Mouse (Mus musculus): ENCODE measurements around the gene Nrcam. TPM values are rescaled to one million over a fixed set of nuclear protein-coding genes. Genes with fewer than 3 reads are reported as not detected.

The Nrcam gene
- polyA plus RNA-seq, 1 experiment = 0.56 TPM

DNA sequence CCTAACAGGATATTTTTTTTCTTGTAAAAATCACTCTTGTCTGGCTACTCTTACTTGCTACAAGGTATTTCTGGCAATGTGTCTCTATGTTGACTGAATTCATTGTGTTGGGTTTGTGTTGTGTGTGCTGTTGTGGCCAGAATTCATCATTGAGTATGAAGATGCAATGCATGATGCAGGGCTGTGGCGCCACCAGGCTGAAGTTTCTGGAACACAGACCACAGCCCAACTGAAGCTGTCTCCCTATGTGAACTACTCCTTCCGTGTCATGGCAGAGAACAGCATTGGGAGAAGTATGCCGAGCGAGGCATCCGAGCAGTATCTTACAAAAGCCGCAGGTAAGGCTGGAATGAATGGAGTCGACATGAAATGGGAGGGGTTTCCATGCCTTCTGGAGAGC is 241.4 kb downstream of the Nrcam start:
- H3K4me3 ChIP-seq (ENCODE audit: insufficient read depth, low read length) = no peak overlapping the region
- TF ChIP-seq CTCF (IDR thresholded peaks at IDR 0.05; ENCODE audit: low read depth, low read length) (no peak), POLR2A (IDR thresholded peaks at IDR 0.05; ENCODE audit: borderline replicate concordance, low read depth, low read length) (no peak)
- H3K4me1 ChIP-seq (ENCODE audit: control insufficient read depth, insufficient read depth, low read length) = no peaks in the 10 kb centered on the region
- no peak overlapping the region for H3K27ac ChIP-seq (ENCODE audit: insufficient read depth, low read depth, low read length)

DNA sequence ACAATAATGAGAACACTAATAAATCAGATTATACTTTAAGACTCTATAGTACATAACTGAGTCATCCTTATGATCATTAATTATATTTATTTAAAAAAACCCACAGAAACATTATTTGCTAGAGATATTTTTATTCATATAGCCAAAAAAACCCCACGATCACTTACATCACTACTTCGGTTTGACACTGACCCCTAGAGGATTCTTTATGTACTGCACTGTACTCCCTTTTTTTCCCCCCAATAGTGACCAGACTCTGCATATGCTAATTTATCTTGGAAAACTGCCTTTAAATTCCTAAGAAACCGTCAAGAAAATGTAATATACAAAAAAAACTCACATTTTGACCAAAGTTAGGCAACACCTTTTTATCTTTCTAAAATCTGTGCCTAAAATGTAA is 244.0 kb downstream of the Nrcam start:
- no peak overlapping the region for H3K27ac ChIP-seq (ENCODE audit: insufficient read depth, low read depth, low read length)
- no peak overlapping the region for H3K4me3 ChIP-seq (ENCODE audit: insufficient read depth, low read length)
- TF ChIP-seq POLR2A (IDR thresholded peaks at IDR 0.05; ENCODE audit: borderline replicate concordance, low read depth, low read length) (no peak), CTCF (IDR thresholded peaks at IDR 0.05; ENCODE audit: low read depth, low read length) (no peak)
- no peaks in the 10 kb centered on the region for H3K4me1 ChIP-seq (ENCODE audit: control insufficient read depth, insufficient read depth, low read length)

DNA sequence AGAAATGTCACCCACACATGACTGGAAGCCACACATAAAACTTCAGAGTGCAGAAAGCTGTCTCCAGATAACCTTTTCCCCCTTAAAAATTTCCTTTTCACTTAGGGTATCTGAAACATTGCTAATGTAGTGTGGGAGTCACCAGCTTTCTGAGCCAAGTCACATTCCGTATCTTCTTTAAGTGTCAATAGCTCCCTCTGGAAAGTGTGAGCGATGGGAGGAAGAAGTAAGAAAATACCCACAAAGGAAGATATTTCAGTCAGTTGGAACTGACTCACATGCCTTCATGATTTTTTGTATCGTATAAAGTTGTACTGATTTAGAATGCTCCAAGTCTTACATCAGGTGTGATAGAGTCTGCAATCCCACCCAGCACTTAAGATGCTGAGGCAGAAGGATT is 245.5 kb downstream of the Nrcam start:
- no peaks in the 10 kb centered on the region for H3K4me1 ChIP-seq (ENCODE audit: control insufficient read depth, insufficient read depth, low read length)
- H3K27ac ChIP-seq (ENCODE audit: insufficient read depth, low read depth, low read length) = no peak overlapping the region
- TF ChIP-seq POLR2A (IDR thresholded peaks at IDR 0.05; ENCODE audit: borderline replicate concordance, low read depth, low read length) (no peak), CTCF (IDR thresholded peaks at IDR 0.05; ENCODE audit: low read depth, low read length) (no peak)
- no peak overlapping the region for H3K4me3 ChIP-seq (ENCODE audit: insufficient read depth, low read length)

DNA sequence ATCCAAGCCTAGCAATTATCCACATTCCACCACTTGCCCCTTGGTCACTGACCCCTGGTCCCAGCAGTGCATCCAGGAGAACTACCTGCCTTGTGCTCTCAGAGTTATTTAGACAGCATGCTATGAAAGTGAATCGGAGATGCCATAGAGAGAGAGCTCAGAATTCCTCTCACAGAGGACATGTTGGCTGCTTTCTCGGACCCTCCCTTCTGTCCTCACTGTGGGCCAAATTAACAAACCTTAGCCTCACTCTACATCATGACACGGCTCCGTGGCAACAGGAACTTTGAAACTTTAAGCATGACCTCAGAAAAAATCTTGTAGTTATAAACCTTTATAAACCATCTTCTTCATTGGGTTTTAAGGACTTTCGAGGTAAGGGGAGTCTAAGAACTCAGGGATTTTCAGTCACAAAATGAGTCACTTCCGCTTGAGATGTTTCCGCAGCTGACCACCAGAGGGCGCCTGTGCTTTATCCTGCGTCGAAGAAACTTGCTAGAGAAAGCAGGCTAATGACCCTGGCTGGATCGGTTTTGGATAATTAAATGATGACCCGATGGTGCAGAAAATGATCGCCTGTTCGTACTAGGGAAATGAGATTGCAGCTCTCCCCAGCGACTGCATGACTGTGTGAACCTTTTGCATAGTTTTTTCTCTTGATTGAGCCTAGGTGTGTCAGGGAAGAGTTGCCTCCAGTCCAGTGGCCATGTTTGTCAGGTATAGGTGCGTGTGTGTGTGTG is 272.9 kb downstream of the Nrcam start:
- no peak overlapping the region for H3K27ac ChIP-seq (ENCODE audit: insufficient read depth, low read depth, low read length)
- TF ChIP-seq CTCF (IDR thresholded peaks at IDR 0.05; ENCODE audit: low read depth, low read length) = peak; percentile 90
- TF ChIP-seq POLR2A (IDR thresholded peaks at IDR 0.05; ENCODE audit: borderline replicate concordance, low read depth, low read length) = no peak
- no peaks in the 10 kb centered on the region for H3K4me1 ChIP-seq (ENCODE audit: control insufficient read depth, insufficient read depth, low read length)
- no peak overlapping the region for H3K4me3 ChIP-seq (ENCODE audit: insufficient read depth, low read length)

DNA sequence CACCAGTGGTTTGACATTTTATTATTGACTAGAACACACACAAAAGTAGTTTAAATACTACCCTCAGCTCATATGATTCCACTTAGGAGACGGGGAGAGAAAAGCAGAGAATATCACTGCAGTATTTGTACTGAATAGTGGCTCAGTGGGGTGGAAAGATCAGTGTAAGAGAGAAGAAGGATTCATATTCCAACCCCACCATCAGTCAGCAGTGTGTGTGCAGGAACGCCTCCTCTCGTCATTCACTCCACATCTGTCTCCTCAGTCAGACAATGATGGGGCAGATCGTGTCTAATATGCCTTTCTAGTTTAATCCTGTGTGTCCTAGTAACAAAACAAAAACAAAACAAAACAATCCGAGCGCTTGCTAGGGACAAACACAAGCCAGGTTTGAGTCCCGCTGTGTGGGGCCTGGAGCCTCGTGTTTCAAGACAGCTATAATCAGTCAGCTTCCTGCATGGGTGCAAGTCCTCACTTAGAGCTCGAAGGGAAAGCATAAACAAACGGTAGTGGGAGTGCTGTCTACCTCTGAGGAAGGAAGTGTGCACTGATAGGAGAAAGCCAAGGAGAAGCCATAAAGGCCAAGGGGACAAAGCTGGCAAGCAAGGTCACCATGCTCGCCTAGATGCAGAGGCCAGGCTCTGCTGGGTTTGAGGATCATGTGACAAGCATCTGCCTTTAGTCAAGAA is 273.7 kb downstream of the Nrcam start:
- Histone ChIP-seq H3K27ac (ENCODE audit: insufficient read depth, low read depth, low read length) (no peak overlapping the region), H3K4me3 (ENCODE audit: insufficient read depth, low read length) (no peak overlapping the region), H3K4me1 (ENCODE audit: control insufficient read depth, insufficient read depth, low read length) (no peaks in the 10 kb centered on the region)
- TF ChIP-seq CTCF (IDR thresholded peaks at IDR 0.05; ENCODE audit: low read depth, low read length) (no peak), POLR2A (IDR thresholded peaks at IDR 0.05; ENCODE audit: borderline replicate concordance, low read depth, low read length) (no peak)

DNA sequence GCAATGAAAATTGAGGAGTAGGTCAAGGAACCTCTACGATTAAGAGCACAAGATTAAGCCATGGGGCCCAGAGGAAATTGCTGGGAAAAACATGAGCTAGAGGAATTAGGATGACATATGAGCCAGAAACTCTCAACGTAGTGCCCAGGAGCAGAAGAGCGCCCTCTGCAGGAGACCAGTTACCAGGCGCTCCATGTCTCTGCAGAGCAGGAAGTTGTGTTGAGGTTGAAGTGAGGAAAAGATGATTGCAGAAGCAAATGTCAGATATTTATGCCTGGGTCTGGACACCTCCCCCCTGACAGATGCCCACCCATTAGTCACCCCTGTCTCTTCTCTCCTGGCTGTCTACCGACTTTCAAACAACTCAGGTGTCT is 274.3 kb downstream of the Nrcam start:
- Histone ChIP-seq H3K4me3 (ENCODE audit: insufficient read depth, low read length) (no peak overlapping the region), H3K27ac (ENCODE audit: insufficient read depth, low read depth, low read length) (no peak overlapping the region), H3K4me1 (ENCODE audit: control insufficient read depth, insufficient read depth, low read length) (no peaks in the 10 kb centered on the region)
- TF ChIP-seq CTCF (IDR thresholded peaks at IDR 0.05; ENCODE audit: low read depth, low read length) (peak; percentile 18; the same call in 1 of the 2 replicates), POLR2A (IDR thresholded peaks at IDR 0.05; ENCODE audit: borderline replicate concordance, low read depth, low read length) (no peak)

DNA sequence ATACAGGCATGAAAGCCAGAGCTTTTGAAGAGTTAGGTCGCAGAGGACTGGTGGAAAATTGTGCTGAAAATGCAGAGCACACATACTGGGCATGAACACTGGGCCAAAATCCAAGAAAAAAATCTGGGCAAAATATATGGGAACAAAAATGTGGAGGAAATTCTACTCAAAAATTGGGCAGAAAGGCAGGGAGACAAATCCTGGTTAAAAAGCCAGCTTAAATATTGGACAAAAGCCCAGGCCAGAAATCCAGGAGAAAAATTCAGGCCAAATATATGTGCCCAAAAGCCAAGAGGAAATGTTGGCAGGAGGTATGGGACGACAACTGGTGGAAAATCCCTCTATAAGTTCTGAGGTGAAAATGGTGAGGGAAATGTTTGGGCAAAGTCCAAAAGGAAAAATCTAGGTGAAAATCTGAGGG is 288.3 kb downstream of the Nrcam start:
- no peak overlapping the region for H3K4me3 ChIP-seq (ENCODE audit: insufficient read depth, low read length)
- no peaks in the 10 kb centered on the region for H3K4me1 ChIP-seq (ENCODE audit: control insufficient read depth, insufficient read depth, low read length)
- no peak overlapping the region for H3K27ac ChIP-seq (ENCODE audit: insufficient read depth, low read depth, low read length)
- TF ChIP-seq CTCF (IDR thresholded peaks at IDR 0.05; ENCODE audit: low read depth, low read length) (no peak), POLR2A (IDR thresholded peaks at IDR 0.05; ENCODE audit: borderline replicate concordance, low read depth, low read length) (no peak)

DNA sequence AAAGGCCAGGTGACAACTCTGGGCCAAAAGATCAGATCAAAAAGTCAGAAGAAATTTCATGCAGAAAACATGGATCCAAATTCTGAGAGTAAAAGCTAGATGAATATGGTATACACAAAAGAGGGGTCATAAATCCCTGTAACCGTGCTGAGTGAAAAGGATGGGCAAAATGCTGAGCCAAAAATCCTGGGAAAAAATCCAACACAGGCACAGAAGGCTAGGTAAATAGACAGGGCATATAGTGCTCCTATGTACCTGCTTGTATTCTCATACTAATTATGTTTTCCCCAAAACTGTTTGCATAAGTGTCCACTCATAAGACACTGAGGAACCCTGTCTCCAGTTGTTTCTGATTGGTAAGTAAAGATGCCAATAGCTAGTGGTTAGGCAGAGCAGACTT is 288.8 kb downstream of the Nrcam start:
- no peak overlapping the region for H3K4me3 ChIP-seq (ENCODE audit: insufficient read depth, low read length)
- H3K27ac ChIP-seq (ENCODE audit: insufficient read depth, low read depth, low read length) = no peak overlapping the region
- TF ChIP-seq POLR2A (IDR thresholded peaks at IDR 0.05; ENCODE audit: borderline replicate concordance, low read depth, low read length) (no peak), CTCF (IDR thresholded peaks at IDR 0.05; ENCODE audit: low read depth, low read length) (no peak)
- H3K4me1 ChIP-seq (ENCODE audit: control insufficient read depth, insufficient read depth, low read length) = no peaks in the 10 kb centered on the region

DNA sequence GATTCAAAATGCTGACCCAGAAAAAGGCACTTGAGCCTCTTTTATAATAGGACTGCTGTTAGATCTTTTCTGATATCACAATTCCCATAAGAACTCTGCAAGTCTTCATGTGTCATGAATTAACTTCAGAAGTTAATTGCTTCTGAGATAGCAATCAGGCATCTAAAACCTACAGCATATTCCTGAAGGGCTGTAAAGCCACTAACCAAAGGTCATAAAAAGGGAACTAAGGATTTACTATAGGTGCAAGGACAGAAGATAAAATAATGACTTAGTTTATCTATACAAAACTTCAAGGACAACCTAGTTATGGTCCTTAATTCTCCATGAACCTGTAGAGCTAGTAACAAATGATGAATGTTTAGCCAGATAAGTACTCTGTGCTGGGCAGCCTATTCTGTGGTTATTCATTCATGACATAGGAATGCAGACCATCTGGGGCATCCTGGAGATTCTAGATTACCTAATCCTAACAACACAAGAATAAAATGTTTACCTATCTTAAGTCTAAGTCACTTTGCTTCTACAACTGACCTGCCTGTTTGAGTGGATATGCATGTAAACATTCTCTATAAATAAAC is 310.7 kb downstream of the Nrcam start:
- Histone ChIP-seq H3K27ac (ENCODE audit: insufficient read depth, low read depth, low read length) (no peak overlapping the region), H3K4me1 (ENCODE audit: control insufficient read depth, insufficient read depth, low read length) (no peaks in the 10 kb centered on the region)
- TF ChIP-seq POLR2A (IDR thresholded peaks at IDR 0.05; ENCODE audit: borderline replicate concordance, low read depth, low read length) = no peak
- no peak for TF ChIP-seq CTCF (IDR thresholded peaks at IDR 0.05; ENCODE audit: low read depth, low read length)

DNA sequence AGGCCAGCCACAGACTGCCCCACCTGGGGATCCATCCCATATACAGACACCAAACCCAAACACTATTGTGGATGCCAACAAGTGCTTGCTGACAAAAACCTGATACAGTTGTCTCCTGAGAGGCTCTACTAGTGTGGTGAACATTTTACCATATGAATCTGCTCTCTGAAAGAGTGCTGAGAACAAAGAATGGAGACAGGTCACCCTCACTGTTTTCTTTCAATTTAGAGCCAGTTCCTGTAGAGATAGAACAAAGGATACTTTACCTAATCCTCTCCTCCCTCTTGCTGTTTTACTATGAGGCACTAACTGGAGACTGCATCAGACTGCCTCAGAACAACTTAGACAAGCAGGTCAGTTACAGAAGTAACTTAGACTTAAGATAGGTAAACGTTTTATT is 311.9 kb downstream of the Nrcam start:
- Histone ChIP-seq H3K27ac (ENCODE audit: insufficient read depth, low read depth, low read length) (no peak overlapping the region), H3K4me3 (ENCODE audit: insufficient read depth, low read length) (no peak overlapping the region)

More for the DNA sequence above, 310.7 kb downstream of the Nrcam start:
- H3K4me3 ChIP-seq (ENCODE audit: insufficient read depth, low read length) = no peak overlapping the region

More for the DNA sequence above, 311.9 kb downstream of the Nrcam start:
- TF ChIP-seq POLR2A (IDR thresholded peaks at IDR 0.05; ENCODE audit: borderline replicate concordance, low read depth, low read length) (no peak), CTCF (IDR thresholded peaks at IDR 0.05; ENCODE audit: low read depth, low read length) (no peak)
- no peaks in the 10 kb centered on the region for H3K4me1 ChIP-seq (ENCODE audit: control insufficient read depth, insufficient read depth, low read length)

Other genes with a start within 250 kb of the Nrcam start
- gene Dnajb9, start 118.6 kb upstream of the Nrcam start, polyA plus RNA-seq (2012; ENCODE audit: insufficient read depth, insufficient read length, missing spikeins) = 36.5 and 42.5 TPM in 2 replicates
- 48.5 and 64.1 TPM in 2 replicates for gene Pnpla8, start 107.5 kb upstream of the Nrcam start, polyA plus RNA-seq (2012; ENCODE audit: insufficient read depth, insufficient read length, missing spikeins)

Data from bone marrow macrophage, adult 2 months (primary cell).